Mouse (Mus musculus): ENCODE measurements around the gene Slc1a1. TPM values are rescaled to one million over a fixed set of nuclear protein-coding genes. Genes with fewer than 3 reads are reported as not detected.
A peak's percentile ranks its signal among the peaks of the same experiment; 100 is the strongest.

Gene Slc1a1
- polyA plus RNA-seq, 1 experiment from 2014 or later = 0.08 TPM

DNA sequence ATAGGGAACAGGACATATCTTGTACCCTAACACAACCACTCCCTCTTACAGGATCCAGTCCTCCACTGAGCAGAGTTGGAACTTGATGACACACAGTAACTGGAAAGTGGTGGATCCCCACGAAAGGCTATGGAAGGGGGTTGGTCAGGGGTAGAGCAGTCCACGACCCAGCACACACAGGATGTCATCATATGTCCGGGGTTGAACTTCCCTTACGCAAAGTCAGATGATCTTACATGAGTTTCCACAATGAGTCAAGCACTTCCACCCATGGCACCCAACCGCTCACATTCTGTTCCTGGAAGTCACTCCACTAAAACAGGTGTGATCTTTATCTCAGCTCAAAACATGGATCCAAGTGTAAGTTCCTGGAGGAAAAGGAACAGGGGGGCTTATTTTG is 83.0 kb downstream of the Slc1a1 start:
- Histone ChIP-seq H3K9ac (no peak overlapping the region), H3K27me3 (no peaks in the 10 kb centered on the region), H3K4me1 (replicated peaks) (no peaks in the 10 kb centered on the region), H3K4me2 (no peak overlapping the region), H3K9me3 (replicated peaks) (no peaks in the 10 kb centered on the region), H3K27ac (replicated peaks) (no peak overlapping the region), H3K36me3 (replicated peaks) (no peaks in the 10 kb centered on the region), H3K4me3 (replicated peaks) (no peak overlapping the region)
- WGBS (ENCODE audit: insufficient replicate concordance) = 41% methylated on average over 5 of the region's 5 CpGs
- ATAC-seq (ENCODE audit: insufficient read depth) = peak; percentile 31; the same call in 1 of the 2 replicates

DNA sequence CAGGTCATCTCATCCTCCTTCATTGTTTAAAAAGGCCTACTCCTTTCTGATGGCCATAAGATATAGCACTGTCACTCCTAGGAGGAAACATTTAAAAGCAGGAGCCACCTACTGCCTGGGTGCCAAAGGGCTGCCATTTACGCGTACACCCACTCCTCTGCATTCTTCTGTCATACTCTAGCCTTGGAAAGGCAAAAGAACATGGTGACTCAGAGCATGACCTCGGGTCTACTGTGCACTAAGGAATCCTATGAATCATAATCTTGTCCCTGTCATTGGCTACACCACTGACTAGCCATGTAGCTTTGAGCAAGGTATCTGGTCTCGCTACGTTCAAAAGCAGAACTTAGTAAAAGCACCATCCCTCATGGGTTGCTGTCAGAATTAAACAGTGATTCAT is 91.5 kb downstream of the Slc1a1 start:
- H3K9ac ChIP-seq = no peak overlapping the region
- H3K4me1 ChIP-seq (replicated peaks) = no peaks in the 10 kb centered on the region
- H3K27me3 ChIP-seq = no peaks in the 10 kb centered on the region
- no peak overlapping the region for H3K4me3 ChIP-seq (replicated peaks)
- H3K4me2 ChIP-seq = no peak overlapping the region
- H3K27ac ChIP-seq (replicated peaks) = no peak overlapping the region
- no peak for ATAC-seq (ENCODE audit: insufficient read depth)
- H3K36me3 ChIP-seq (replicated peaks) = no peaks in the 10 kb centered on the region
- no peaks in the 10 kb centered on the region for H3K9me3 ChIP-seq (replicated peaks)
- WGBS (ENCODE audit: insufficient replicate concordance) = 73% methylated on average over 5 of the region's 5 CpGs

DNA sequence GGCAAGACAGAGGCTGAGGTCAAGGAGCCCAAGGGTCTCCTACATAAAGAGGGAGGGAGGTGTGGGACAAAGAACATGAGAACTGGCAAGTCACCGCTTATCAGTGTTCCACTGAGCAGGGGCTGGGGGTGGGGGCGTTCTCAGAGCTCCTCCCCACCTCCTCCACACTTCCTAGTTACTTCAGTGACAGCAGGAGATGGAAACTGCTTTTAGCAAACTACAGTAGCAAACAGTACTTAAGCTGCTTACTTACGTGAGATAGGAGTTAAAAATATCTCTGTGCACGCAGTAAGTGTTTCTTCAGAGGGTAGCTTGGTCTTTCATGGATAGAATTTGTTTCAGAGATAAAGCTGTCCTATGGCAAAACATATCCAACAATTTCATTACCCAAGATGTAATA is 92.5 kb downstream of the Slc1a1 start:
- H3K36me3 ChIP-seq (replicated peaks) = no peaks in the 10 kb centered on the region
- no peaks in the 10 kb centered on the region for H3K27me3 ChIP-seq
- 14% methylated on average over 4 of the region's 4 CpGs for WGBS (ENCODE audit: insufficient replicate concordance)
- H3K9me3 ChIP-seq (replicated peaks) = no peaks in the 10 kb centered on the region
- H3K27ac ChIP-seq (replicated peaks) = no peak overlapping the region
- H3K4me2 ChIP-seq = peak overlapping the region; percentile 6; the same call in 1 of the 2 replicates
- no peak overlapping the region for H3K9ac ChIP-seq
- H3K4me1 ChIP-seq (replicated peaks) = no peaks in the 10 kb centered on the region
- no peak overlapping the region for H3K4me3 ChIP-seq (replicated peaks)
- ATAC-seq (ENCODE audit: insufficient read depth) = no peak

DNA sequence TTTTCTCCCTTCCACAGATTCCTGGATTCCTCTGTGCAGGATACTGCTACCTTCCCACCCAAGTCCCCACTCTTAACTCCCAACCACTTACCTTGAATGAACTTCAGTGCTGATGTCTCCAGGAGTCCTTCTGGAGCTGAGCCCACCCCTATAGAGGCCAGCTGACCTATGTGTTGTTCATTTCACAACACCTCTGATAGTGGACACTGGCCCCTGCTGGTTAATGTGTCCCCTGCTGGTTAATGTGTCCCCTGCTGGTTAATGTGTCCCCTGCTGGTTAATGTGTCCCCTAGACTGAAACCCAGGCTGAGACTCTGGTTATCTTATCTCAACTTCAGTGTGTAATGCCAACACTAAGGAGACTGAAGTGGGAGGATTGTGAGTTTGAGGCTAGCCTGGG is 94.2 kb downstream of the Slc1a1 start:
- Histone ChIP-seq H3K9me3 (replicated peaks) (no peaks in the 10 kb centered on the region), H3K27ac (replicated peaks) (no peak overlapping the region), H3K4me2 (no peak overlapping the region), H3K36me3 (replicated peaks) (no peaks in the 10 kb centered on the region), H3K9ac (no peak overlapping the region), H3K27me3 (no peaks in the 10 kb centered on the region), H3K4me3 (replicated peaks) (no peak overlapping the region), H3K4me1 (replicated peaks) (no peaks in the 10 kb centered on the region)
- ATAC-seq (ENCODE audit: insufficient read depth) = peak; percentile 78

DNA sequence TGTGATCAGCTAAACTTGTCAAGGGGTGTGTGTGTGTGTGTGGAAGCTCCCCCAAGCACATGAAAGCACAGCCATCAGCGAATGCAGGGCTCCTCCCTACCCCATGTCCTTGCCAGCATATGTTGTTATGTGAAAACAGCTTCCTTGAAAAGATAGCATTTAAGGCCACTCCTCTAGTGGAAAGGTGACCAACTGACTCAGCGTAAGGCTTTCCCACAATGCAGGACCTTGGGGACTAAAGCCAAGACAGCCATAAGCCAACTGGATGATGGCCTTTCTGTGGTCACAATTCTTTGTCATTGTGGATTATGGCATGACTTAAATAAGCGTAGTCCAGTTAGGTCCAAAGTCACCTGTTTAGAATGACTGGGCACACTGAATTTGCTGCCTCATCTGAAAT is 100.0 kb downstream of the Slc1a1 start:
- Histone ChIP-seq H3K27me3 (no peaks in the 10 kb centered on the region), H3K4me2 (no peak overlapping the region), H3K27ac (replicated peaks) (no peak overlapping the region), H3K9me3 (replicated peaks) (no peaks in the 10 kb centered on the region), H3K36me3 (replicated peaks) (no peaks in the 10 kb centered on the region), H3K9ac (no peak overlapping the region), H3K4me1 (replicated peaks) (no peaks in the 10 kb centered on the region), H3K4me3 (replicated peaks) (no peak overlapping the region)
- 70% methylated on average over 3 of the region's 3 CpGs for WGBS (ENCODE audit: insufficient replicate concordance)
- no peak for ATAC-seq (ENCODE audit: insufficient read depth)

DNA sequence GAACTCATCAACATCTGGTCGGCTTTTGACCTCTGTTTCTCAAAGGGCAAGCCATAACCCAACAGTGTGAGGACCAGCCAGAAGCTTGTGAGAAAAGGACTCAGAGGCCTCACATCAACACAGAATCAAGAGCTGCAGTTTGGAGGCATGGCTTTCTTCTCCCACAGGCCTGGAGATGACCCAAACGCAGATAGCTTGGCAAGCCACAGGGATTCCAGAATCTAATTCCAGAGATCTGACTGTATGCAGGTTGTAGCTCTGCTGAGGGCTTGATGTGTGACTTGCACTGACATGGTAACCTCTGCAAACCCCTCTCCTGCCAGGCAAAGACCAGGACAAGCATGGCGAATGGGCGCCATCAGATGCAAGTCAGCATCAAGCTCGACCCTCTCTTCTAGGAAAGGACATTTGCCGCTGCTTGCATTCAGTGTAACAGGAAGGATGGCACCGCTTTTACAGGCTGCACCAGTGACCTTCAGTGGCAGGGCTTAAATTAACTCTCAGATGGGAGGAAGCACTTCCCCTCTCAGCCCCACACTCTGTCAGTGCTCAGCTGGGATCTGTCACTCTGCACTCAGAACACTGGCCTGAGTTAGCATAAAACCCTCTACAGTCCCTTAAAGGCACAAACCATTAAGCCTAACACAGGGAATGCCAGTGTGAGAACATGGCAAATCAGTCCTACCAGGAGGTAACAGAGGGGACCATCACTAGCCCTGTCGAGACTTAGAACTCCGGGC is 105.5 kb downstream of the Slc1a1 start:
- 42% methylated on average over 9 of the region's 9 CpGs for WGBS (ENCODE audit: insufficient replicate concordance)
- H3K4me3 ChIP-seq (replicated peaks) = no peak overlapping the region

DNA sequence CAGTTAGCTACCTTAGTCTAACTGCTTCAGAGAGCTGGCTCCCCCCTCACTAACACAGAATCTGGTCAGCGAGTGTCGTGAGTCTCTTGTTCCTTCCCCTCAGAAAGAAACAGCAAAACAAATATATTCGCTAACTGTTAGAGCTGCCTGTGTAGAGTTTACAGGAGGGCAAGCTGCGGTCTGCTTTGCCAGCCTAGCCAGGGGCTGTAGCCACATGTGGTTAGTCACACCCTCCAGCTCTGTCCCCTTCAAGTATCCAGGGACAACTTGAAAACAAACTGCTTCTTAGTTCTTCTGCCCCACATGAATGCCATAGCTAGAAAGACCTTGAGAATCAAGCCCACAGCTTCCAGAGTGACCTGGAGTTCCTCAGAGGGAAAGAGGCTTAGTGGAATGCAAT is 106.4 kb downstream of the Slc1a1 start:
- no peaks in the 10 kb centered on the region for H3K36me3 ChIP-seq (replicated peaks)
- H3K27me3 ChIP-seq = no peaks in the 10 kb centered on the region
- no peak overlapping the region for H3K4me3 ChIP-seq (replicated peaks)
- no peak for ATAC-seq (ENCODE audit: insufficient read depth)
- H3K4me1 ChIP-seq (replicated peaks) = no peaks in the 10 kb centered on the region
- no peak overlapping the region for H3K4me2 ChIP-seq
- 55% methylated on average over 4 of the region's 4 CpGs for WGBS (ENCODE audit: insufficient replicate concordance)
- no peak overlapping the region for H3K9ac ChIP-seq
- H3K27ac ChIP-seq (replicated peaks) = no peak overlapping the region
- H3K9me3 ChIP-seq (replicated peaks) = no peaks in the 10 kb centered on the region

More for the DNA sequence above, 105.5 kb downstream of the Slc1a1 start:
- Histone ChIP-seq H3K36me3 (replicated peaks) (no peaks in the 10 kb centered on the region), H3K4me2 (no peak overlapping the region), H3K4me1 (replicated peaks) (no peaks in the 10 kb centered on the region), H3K27ac (replicated peaks) (no peak overlapping the region), H3K27me3 (no peaks in the 10 kb centered on the region), H3K9me3 (replicated peaks) (no peaks in the 10 kb centered on the region), H3K9ac (no peak overlapping the region)
- no peak for ATAC-seq (ENCODE audit: insufficient read depth)

DNA sequence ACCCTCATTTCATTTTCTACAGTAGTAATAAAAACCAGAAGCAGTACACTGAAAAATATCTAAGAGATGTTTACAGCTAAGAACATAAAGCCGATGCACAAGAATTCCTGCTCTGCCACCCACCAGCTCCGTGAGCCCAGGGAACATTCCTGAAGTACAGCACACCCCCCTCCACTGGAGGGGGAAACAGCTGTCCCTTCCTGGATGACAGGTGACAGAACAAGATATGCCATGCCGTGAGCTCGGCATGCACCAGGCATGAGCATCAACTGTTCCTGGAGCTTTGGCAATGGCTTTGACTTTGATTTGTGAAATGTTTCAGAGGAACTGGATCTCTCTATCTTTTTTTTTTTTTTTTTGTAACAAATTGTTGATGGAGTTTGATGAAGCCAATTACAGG is 111.9 kb downstream of the Slc1a1 start:
- WGBS (ENCODE audit: insufficient replicate concordance) = 34% methylated on average over 4 of the region's 4 CpGs
- Histone ChIP-seq H3K4me2 (no peak overlapping the region), H3K9ac (no peak overlapping the region), H3K4me3 (replicated peaks) (no peak overlapping the region), H3K36me3 (replicated peaks) (no peaks in the 10 kb centered on the region), H3K27me3 (no peaks in the 10 kb centered on the region), H3K4me1 (replicated peaks) (no peaks in the 10 kb centered on the region), H3K27ac (replicated peaks) (no peak overlapping the region), H3K9me3 (replicated peaks) (no peaks in the 10 kb centered on the region)
- no peak for ATAC-seq (ENCODE audit: insufficient read depth)

DNA sequence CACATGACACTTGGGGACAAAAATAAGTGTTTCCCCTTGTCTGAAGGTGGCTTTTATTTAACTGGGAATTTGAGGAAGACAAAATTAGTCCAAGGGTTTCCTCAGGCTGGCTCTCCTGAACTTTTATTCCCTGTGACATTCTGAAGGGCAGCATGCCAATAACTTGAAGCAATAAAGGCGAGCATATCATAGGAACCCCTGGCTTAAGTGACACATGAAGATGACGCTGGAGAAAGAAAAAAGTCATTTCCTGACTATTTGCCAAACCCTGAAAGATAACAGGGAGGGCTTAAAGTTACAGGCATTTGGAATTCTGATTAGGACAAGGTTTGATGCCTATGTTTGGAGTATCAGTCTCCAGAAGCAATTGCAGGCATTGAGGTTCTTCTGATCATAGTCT is 112.5 kb downstream of the Slc1a1 start:
- H3K27ac ChIP-seq (replicated peaks) = no peak overlapping the region
- no peak for ATAC-seq (ENCODE audit: insufficient read depth)
- WGBS (ENCODE audit: insufficient replicate concordance) = 22% methylated on average over 2 of the region's 2 CpGs
- H3K36me3 ChIP-seq (replicated peaks) = no peaks in the 10 kb centered on the region
- H3K4me1 ChIP-seq (replicated peaks) = no peaks in the 10 kb centered on the region
- no peaks in the 10 kb centered on the region for H3K9me3 ChIP-seq (replicated peaks)
- H3K9ac ChIP-seq = no peak overlapping the region
- no peak overlapping the region for H3K4me3 ChIP-seq (replicated peaks)
- no peaks in the 10 kb centered on the region for H3K27me3 ChIP-seq
- no peak overlapping the region for H3K4me2 ChIP-seq

DNA sequence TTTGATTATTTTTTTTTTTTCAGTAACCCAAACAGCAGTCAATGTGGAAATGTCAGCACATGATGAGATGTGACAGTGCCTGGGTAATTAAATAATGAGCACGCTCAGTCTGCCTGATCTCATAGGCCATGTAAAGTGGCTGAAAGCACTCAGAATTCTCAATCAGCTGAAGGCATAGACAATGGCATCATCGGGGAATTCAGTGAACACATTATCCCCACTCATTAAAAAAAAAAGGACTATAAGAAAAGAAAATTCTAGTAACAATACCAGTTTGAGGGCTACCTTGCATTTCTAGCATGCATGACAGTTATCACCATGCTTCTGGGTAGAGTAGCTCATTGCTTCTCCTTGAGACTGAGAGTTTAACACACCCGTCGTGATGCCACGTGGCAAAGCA is 116.4 kb downstream of the Slc1a1 start:
- no peak overlapping the region for H3K4me3 ChIP-seq (replicated peaks)
- no peak for ATAC-seq (ENCODE audit: insufficient read depth)
- H3K9ac ChIP-seq = no peak overlapping the region
- no peaks in the 10 kb centered on the region for H3K9me3 ChIP-seq (replicated peaks)
- H3K4me2 ChIP-seq = no peak overlapping the region
- no peaks in the 10 kb centered on the region for H3K36me3 ChIP-seq (replicated peaks)
- no peaks in the 10 kb centered on the region for H3K4me1 ChIP-seq (replicated peaks)
- WGBS (ENCODE audit: insufficient replicate concordance) = 71% methylated on average over 5 of the region's 5 CpGs
- H3K27me3 ChIP-seq = no peaks in the 10 kb centered on the region
- no peak overlapping the region for H3K27ac ChIP-seq (replicated peaks)

DNA sequence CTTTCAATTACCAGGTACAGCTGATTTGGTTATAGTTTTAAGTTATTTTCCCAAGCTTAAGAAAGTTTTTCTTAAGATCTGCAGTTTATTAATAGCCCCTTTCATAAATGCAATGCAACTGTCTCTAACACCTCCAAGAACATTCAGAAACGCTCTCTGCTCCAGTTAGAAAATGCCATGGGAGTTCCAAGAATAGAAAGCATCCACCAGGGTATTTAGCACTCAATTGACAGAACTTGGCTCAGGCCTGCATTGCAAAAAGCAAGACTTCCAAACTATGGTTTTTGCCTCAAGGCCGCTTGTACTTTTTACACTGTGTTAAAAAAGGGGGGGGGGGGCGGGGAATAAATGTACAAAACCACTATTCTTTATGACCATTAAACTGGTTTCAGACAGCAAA is 128.3 kb downstream of the Slc1a1 start:
- Histone ChIP-seq H3K27me3 (peaks cover 31% of the 10 kb centered on the region), H3K36me3 (replicated peaks) (no peaks in the 10 kb centered on the region), H3K4me3 (replicated peaks) (no peak overlapping the region), H3K9me3 (replicated peaks) (no peaks in the 10 kb centered on the region), H3K9ac (no peak overlapping the region), H3K4me2 (peak overlapping the region; percentile 91), H3K4me1 (replicated peaks) (peaks cover 9% of the 10 kb centered on the region), H3K27ac (replicated peaks) (no peak overlapping the region)
- ATAC-seq (ENCODE audit: insufficient read depth) = no peak
- 50% methylated on average over 3 of the region's 3 CpGs for WGBS (ENCODE audit: insufficient replicate concordance)

DNA sequence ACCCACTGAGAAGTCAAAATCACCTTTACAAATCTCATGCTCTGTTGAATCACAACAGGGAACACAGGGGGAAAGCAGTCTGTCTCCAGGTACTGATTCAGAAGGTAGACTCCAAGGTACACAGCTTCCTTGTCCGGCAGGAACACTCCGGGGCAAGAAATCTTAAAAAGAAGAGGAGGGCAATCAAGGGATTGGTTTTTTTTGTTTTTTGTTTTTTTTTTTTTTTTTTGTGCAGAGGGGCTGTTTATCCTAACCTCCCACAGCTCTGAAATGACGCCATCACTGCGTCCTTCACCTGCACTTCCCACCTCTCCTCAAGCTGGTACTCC is 128.6 kb downstream of the Slc1a1 start:
- WGBS (ENCODE audit: insufficient replicate concordance) = 4% methylated on average over 4 of the region's 4 CpGs
- no peak for ATAC-seq (ENCODE audit: insufficient read depth)
- H3K4me2 ChIP-seq = peak overlapping the region; percentile 91
- H3K27ac ChIP-seq (replicated peaks) = no peak overlapping the region
- no peak overlapping the region for H3K9ac ChIP-seq
- peaks cover 9% of the 10 kb centered on the region for H3K4me1 ChIP-seq (replicated peaks)
- no peaks in the 10 kb centered on the region for H3K9me3 ChIP-seq (replicated peaks)
- peaks cover 31% of the 10 kb centered on the region for H3K27me3 ChIP-seq
- H3K4me3 ChIP-seq (replicated peaks) = peak overlapping the region; percentile 77
- H3K36me3 ChIP-seq (replicated peaks) = no peaks in the 10 kb centered on the region
